9 mouse cellular contexts compared by ENCODE assay signal in genomic region chr7:75575800-75576585, GRCm38 (mm10).
DNase-seq lines count a peak whose midpoint lies in the region; ATAC-seq and TF ChIP-seq lines count a peak whose summit lies in the region.
"Had no signal": no experiment of that assay in that cellular context is flagged by ENCODE, and none has a peak within 500 bp of the region (broad histone marks: within the 10 kb centered on the region; RNA-seq: fewer than 3 reads in every experiment).

No protein-coding gene starts in this region.

- no peak for TF ChIP-seq EP300 in CH12.LX (IDR thresholded peaks at IDR 0.05; ENCODE audit: low read length)

- peak overlapping the region; percentile 83 for H3K27ac ChIP-seq in kidney, embryonic 15.5 days
- H3K27ac ChIP-seq in CH12.LX (ENCODE audit: insufficient read depth, low read depth) (no peak overlapping the region), macrophage (peak overlapping the region; percentile 78)
- H3K27ac ChIP-seq in embryonic facial prominence, embryonic 14.5 days (replicated peaks; ENCODE audit: low read depth, low read length): peak overlapping the region; percentile 75

- no peaks in the 10 kb centered on the region; the same call in 1 of the 2 replicates for H3K79me2 ChIP-seq in CH12.LX (replicated peaks; ENCODE audit: control insufficient read depth, extremely low read depth, insufficient read depth, poor library complexity, severe bottlenecking)
- no peaks in the 10 kb centered on the region for H3K79me2 ChIP-seq in macrophage (ENCODE audit: inconsistent target)

- peaks cover 17% of the 10 kb centered on the region for H3K4me1 ChIP-seq in kidney, embryonic 15.5 days
- peaks cover 2 to 32% of the 10 kb centered on the region in 2 experiments; a peak in 3 of 4 replicates for H3K4me1 ChIP-seq in CH12.LX (ENCODE audit: control insufficient read depth in 1 of 2, insufficient read depth in 2 of 2)
- H3K4me1 ChIP-seq in embryonic facial prominence, embryonic 14.5 days (ENCODE audit: control insufficient read depth, insufficient read depth, low read length): peaks cover 14% of the 10 kb centered on the region

- TF ChIP-seq POLR2A in CH12.LX (IDR thresholded peaks at IDR 0.05; ENCODE audit: low read depth, low read length): no peak

- dilution Hi-C loops in CH12.LX (cut with MboI; ENCODE audit: extremely low pct_ligation_motif_present, extremely low pct_unique_long_range_greater_than_20kb, low sequenced_read_pairs): no loop called here

- H3K4me3 ChIP-seq in kidney, embryonic 15.5 days (replicated peaks): no peak overlapping the region
- H3K4me3 ChIP-seq in CH12.LX (replicated peaks in 1 of 3; ENCODE audit: low read depth in 2 of 3, low read length in 2 of 3, poor library complexity in 1 of 3) (no peak overlapping the region), macrophage (ENCODE audit: inconsistent target) (no peak overlapping the region)
- H3K4me3 ChIP-seq in embryonic facial prominence, embryonic 14.5 days (ENCODE audit: low read depth, low read length): no peak overlapping the region

- no peak for ATAC-seq in kidney, embryonic 15.5 days (replicated peaks; ENCODE audit: low FRiP score)
- ATAC-seq in embryonic facial prominence, embryonic 14.5 days (ENCODE audit: low read depth): no peak
- no peak for ATAC-seq in activated CD4-positive, CD25-positive, alpha-beta regulatory T cell, adult 4 months
- ATAC-seq: forebrain, embryonic 16.5 days had no signal

- H3K9me3 ChIP-seq in kidney, embryonic 15.5 days (replicated peaks): no peaks in the 10 kb centered on the region
- H3K9me3 ChIP-seq in CH12.LX (replicated peaks; ENCODE audit: low read length): no peaks in the 10 kb centered on the region
- no peaks in the 10 kb centered on the region for H3K9me3 ChIP-seq in embryonic facial prominence, embryonic 14.5 days (ENCODE audit: control insufficient read depth, low read length)

- H3K9ac ChIP-seq in kidney, embryonic 15.5 days: no peak overlapping the region
- 0 out of 2 replicates have a peak overlapping the region, but pooled peaks have one; percentile 44 for H3K9ac ChIP-seq in CH12.LX (ENCODE audit: insufficient read depth, low read depth)
- H3K9ac ChIP-seq in embryonic facial prominence, embryonic 14.5 days (ENCODE audit: low read depth, low read length): no peak overlapping the region

- 53% methylated on average over 1 of the region's 1 CpGs for WGBS in kidney, embryonic 15.5 days
- WGBS in embryonic facial prominence, embryonic 14.5 days: 69% methylated on average over 1 of the region's 1 CpGs
- 73% methylated on average over 1 of the region's 1 CpGs for WGBS in macrophage (ENCODE audit: missing documents)

- in situ Hi-C loops in CH12.LX (cut with MboI; ENCODE audit: low pct_ligation_motif_present, low pct_unique_long_range_greater_than_20kb, low sequenced_read_pairs): no loop called here

- TF ChIP-seq CTCF in CH12.LX (conservative IDR thresholded peaks at IDR 0.05 in 1 of 2, IDR thresholded peaks at IDR 0.05 in 1 of 2; ENCODE audit: low read depth in 2 of 2, low read length in 2 of 2): no peak

- no peaks in the 10 kb centered on the region for H3K27me3 ChIP-seq in kidney, embryonic 15.5 days
- H3K27me3 ChIP-seq in CH12.LX (replicated peaks): no peaks in the 10 kb centered on the region
- no peaks in the 10 kb centered on the region for H3K27me3 ChIP-seq in embryonic facial prominence, embryonic 14.5 days (replicated peaks; ENCODE audit: control insufficient read depth, insufficient read depth, low read length)

- no peak overlapping the region for H3K4me2 ChIP-seq in kidney, embryonic 15.5 days
- H3K4me2 ChIP-seq in CH12.LX (ENCODE audit: insufficient read depth, low read depth, poor library complexity, severe bottlenecking): peak overlapping the region; percentile 31; the same call in 1 of the 2 replicates
- no peak overlapping the region for H3K4me2 ChIP-seq in embryonic facial prominence, embryonic 14.5 days (ENCODE audit: low read depth, low read length)

- no peak for DNase-seq in kidney, adult 8-10 months
- no peak for DNase-seq in CH12.LX (ENCODE audit: extremely low read depth)
- DNase-seq in embryonic facial prominence, embryonic 14.5 days (ENCODE audit: low spot score): no peak
- no peak for DNase-seq in right cerebral cortex, postnatal 4 days
- DNase-seq in ovary, adult 18-20 months (ENCODE audit: low spot score): no peak

- no peak for TF ChIP-seq RAD21 in CH12.LX (IDR thresholded peaks at IDR 0.05; ENCODE audit: low read depth, low read length)

- H3K36me3 ChIP-seq in kidney, embryonic 15.5 days: peaks cover 26% of the 10 kb centered on the region
- H3K36me3 ChIP-seq in CH12.LX (replicated peaks in 1 of 2; ENCODE audit: control insufficient read depth in 1 of 2, insufficient read depth in 1 of 2, low read length in 1 of 2) (peaks cover 3 to 31% of the 10 kb centered on the region in 2 experiments), macrophage (ENCODE audit: inconsistent target) (0 out of 2 replicates have a peak, but pooled peaks cover 3% of the 10 kb centered on the region)
- peaks cover 22% of the 10 kb centered on the region for H3K36me3 ChIP-seq in embryonic facial prominence, embryonic 14.5 days (ENCODE audit: control insufficient read depth, insufficient read depth, low read length)

TF ChIP-seq in CH12.LX, 34 proteins besides CTCF, POLR2A, EP300 and RAD21:
- no peak for TF ChIP-seq USF2 (conservative IDR thresholded peaks at IDR 0.05; ENCODE audit: low read depth, low read length)
- no peak for TF ChIP-seq PAX5 (IDR thresholded peaks at IDR 0.05; ENCODE audit: low read length)
- TF ChIP-seq KAT2A (IDR thresholded peaks at IDR 0.05; ENCODE audit: insufficient replicate concordance, low read length): no peak
- TF ChIP-seq MAX (IDR thresholded peaks at IDR 0.05; ENCODE audit: low read length): peak; percentile 42; the same call in 1 of the 2 replicates
- no peak for TF ChIP-seq HCFC1 (IDR thresholded peaks at IDR 0.05; ENCODE audit: low read depth, low read length)
